In the genomic region with DNA sequence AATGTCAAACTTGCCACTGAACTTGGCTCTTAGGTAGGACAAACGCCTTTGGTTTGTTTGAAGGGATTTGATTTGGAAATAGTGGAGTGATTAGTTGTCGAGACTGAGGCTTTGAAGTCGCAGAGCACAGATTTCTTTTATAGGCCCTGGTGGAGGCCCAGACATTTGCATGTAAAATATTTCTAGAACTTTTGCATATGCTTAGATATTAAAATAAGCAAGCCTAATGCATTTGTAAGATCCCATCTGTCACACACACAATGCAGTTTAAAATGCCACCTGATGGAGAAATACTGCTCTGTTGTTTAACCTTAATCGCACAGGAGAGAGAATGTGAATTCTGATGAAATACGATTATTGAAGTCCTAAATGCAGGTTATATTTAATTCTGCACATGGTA, we compare ENCODE assay signal across 27 mouse cellular contexts.
DNase-seq lines count a peak whose midpoint lies in the region; ATAC-seq and TF ChIP-seq lines count a peak whose summit lies in the region.
"Had no signal": no experiment of that assay in that cellular context is flagged by ENCODE, and none has a peak within 500 bp of the region (broad histone marks: within the 10 kb centered on the region; RNA-seq: fewer than 3 reads in every experiment).

No protein-coding gene starts in this region.

- no peak for TF ChIP-seq CTCF in intestine, postnatal 0 days (IDR thresholded peaks at IDR 0.05; ENCODE audit: low read depth)

- peaks cover 11% of the 10 kb centered on the region for H3K4me1 ChIP-seq in forebrain, embryonic 15.5 days
- H3K4me1 ChIP-seq in forebrain, embryonic 12.5 days: peaks cover 4% of the 10 kb centered on the region
- peaks cover 5% of the 10 kb centered on the region for H3K4me1 ChIP-seq in midbrain, embryonic 14.5 days (ENCODE audit: control insufficient read depth, insufficient read depth, low read length)
- H3K4me1 ChIP-seq in midbrain, embryonic 10.5 days: peaks cover 10% of the 10 kb centered on the region
- H3K4me1 ChIP-seq in forebrain, embryonic 16.5 days (replicated peaks; ENCODE audit: control insufficient read depth, insufficient read depth, low read length): peaks cover 8% of the 10 kb centered on the region; the same call in 1 of the 2 replicates
- no peaks in the 10 kb centered on the region for H3K4me1 ChIP-seq in intestine, postnatal 0 days (replicated peaks; ENCODE audit: control insufficient read depth, insufficient read depth, low read length)
- H3K4me1 ChIP-seq: embryonic facial prominence, embryonic 13.5 days; heart, embryonic 15.5 days had no signal

- peak; percentile 30 for DNase-seq in midbrain, embryonic 14.5 days
- DNase-seq in midbrain, embryonic 10.5 days (ENCODE audit: low spot score): no peak
- DNase-seq: adrenal gland, adult 2 months; adrenal gland, postnatal 14 days; cerebellum, adult 11-12 months; cerebellum, adult 8-10 months; cerebellum, postnatal 10 days; cerebellum, postnatal 36 days; embryo, embryonic 11 days; gastrocnemius, adult 2 months; gastrocnemius, postnatal 14 days; heart, adult 18-20 months; heart, postnatal 10 days; heart, postnatal 4 days; kidney, adult 11 months had no signal

- no peaks in the 10 kb centered on the region for H3K9me3 ChIP-seq in forebrain, embryonic 15.5 days
- H3K9me3 ChIP-seq in forebrain, embryonic 12.5 days: no peaks in the 10 kb centered on the region
- no peaks in the 10 kb centered on the region for H3K9me3 ChIP-seq in midbrain, embryonic 14.5 days (ENCODE audit: control insufficient read depth, low read length)
- H3K9me3 ChIP-seq in midbrain, embryonic 10.5 days (replicated peaks): no peaks in the 10 kb centered on the region
- no peaks in the 10 kb centered on the region for H3K9me3 ChIP-seq in forebrain, embryonic 16.5 days (ENCODE audit: control insufficient read depth, low read length)
- H3K9me3 ChIP-seq in intestine, postnatal 0 days (ENCODE audit: control insufficient read depth): no peaks in the 10 kb centered on the region
- H3K9me3 ChIP-seq: embryonic facial prominence, embryonic 10.5 days; embryonic facial prominence, embryonic 13.5 days; heart, embryonic 12.5 days; heart, embryonic 15.5 days; hindbrain, embryonic 12.5 days; hindbrain, embryonic 15.5 days had no signal

- no peaks in the 10 kb centered on the region for H3K27me3 ChIP-seq in forebrain, embryonic 15.5 days
- H3K27me3 ChIP-seq in forebrain, embryonic 12.5 days: no peaks in the 10 kb centered on the region
- H3K27me3 ChIP-seq in midbrain, embryonic 14.5 days (ENCODE audit: control insufficient read depth, insufficient read depth, low read length): no peaks in the 10 kb centered on the region
- H3K27me3 ChIP-seq in midbrain, embryonic 10.5 days (ENCODE audit: low read depth, poor library complexity, severe bottlenecking): no peaks in the 10 kb centered on the region
- H3K27me3 ChIP-seq in forebrain, embryonic 16.5 days (replicated peaks; ENCODE audit: control insufficient read depth, insufficient read depth, low read length): no peaks in the 10 kb centered on the region
- H3K27me3 ChIP-seq in intestine, postnatal 0 days (replicated peaks; ENCODE audit: control insufficient read depth, insufficient read depth, low read length): no peaks in the 10 kb centered on the region
- H3K27me3 ChIP-seq: embryonic facial prominence, embryonic 13.5 days; heart, embryonic 12.5 days; heart, embryonic 15.5 days; hindbrain, embryonic 12.5 days; hindbrain, embryonic 15.5 days had no signal

- 0 out of 2 replicates have a peak overlapping the region, but pooled peaks have one; percentile 49 for H3K27ac ChIP-seq in forebrain, embryonic 15.5 days (replicated peaks)
- H3K27ac ChIP-seq in forebrain, embryonic 12.5 days: no peak overlapping the region
- H3K27ac ChIP-seq in midbrain, embryonic 14.5 days (replicated peaks; ENCODE audit: low read depth, low read length): no peak overlapping the region
- no peak overlapping the region for H3K27ac ChIP-seq in midbrain, embryonic 10.5 days (replicated peaks)
- no peak overlapping the region for H3K27ac ChIP-seq in forebrain, embryonic 16.5 days (ENCODE audit: low read length)
- no peak overlapping the region for H3K27ac ChIP-seq in intestine, postnatal 0 days (ENCODE audit: low read depth, low read length)
- H3K27ac ChIP-seq: embryonic facial prominence, embryonic 10.5 days; embryonic facial prominence, embryonic 13.5 days; gastrocnemius, adult 2 months; heart, embryonic 15.5 days; hindbrain, embryonic 12.5 days; hindbrain, embryonic 15.5 days had no signal

- no peak overlapping the region for H3K4me2 ChIP-seq in forebrain, embryonic 15.5 days (replicated peaks)
- no peak overlapping the region for H3K4me2 ChIP-seq in forebrain, embryonic 12.5 days
- H3K4me2 ChIP-seq in midbrain, embryonic 14.5 days (ENCODE audit: low read length): no peak overlapping the region
- no peak overlapping the region for H3K4me2 ChIP-seq in forebrain, embryonic 16.5 days (ENCODE audit: low read length)
- no peak overlapping the region for H3K4me2 ChIP-seq in intestine, postnatal 0 days (replicated peaks; ENCODE audit: low read depth)
- H3K4me2 ChIP-seq: embryonic facial prominence, embryonic 13.5 days; heart, embryonic 12.5 days; heart, embryonic 15.5 days; hindbrain, embryonic 12.5 days; hindbrain, embryonic 15.5 days had no signal

- peak; percentile 48 for ATAC-seq in forebrain, embryonic 15.5 days (replicated peaks)
- no peak for ATAC-seq in forebrain, embryonic 12.5 days (ENCODE audit: low FRiP score)
- no peak; the same call in 1 of the 2 replicates for ATAC-seq in midbrain, embryonic 14.5 days (ENCODE audit: low FRiP score, low TSS enrichment)
- ATAC-seq in forebrain, embryonic 16.5 days: peak; percentile 70
- ATAC-seq in intestine, postnatal 0 days: no peak
- ATAC-seq: CD4-positive, CD25-positive, alpha-beta regulatory T cell, adult 4 months had no signal

- WGBS in forebrain, embryonic 15.5 days: 42% methylated on average over 5 of the region's 5 CpGs
- WGBS in forebrain, embryonic 12.5 days: 71% methylated on average over 5 of the region's 5 CpGs
- WGBS in midbrain, embryonic 14.5 days: 43% methylated on average over 5 of the region's 5 CpGs
- WGBS in midbrain, embryonic 10.5 days: 84% methylated on average over 5 of the region's 5 CpGs
- 35% methylated on average over 5 of the region's 5 CpGs for WGBS in forebrain, embryonic 16.5 days
- WGBS in intestine, postnatal 0 days: 80% methylated on average over 5 of the region's 5 CpGs

- no peaks in the 10 kb centered on the region for H3K36me3 ChIP-seq in forebrain, embryonic 15.5 days
- H3K36me3 ChIP-seq in forebrain, embryonic 12.5 days (replicated peaks): no peaks in the 10 kb centered on the region
- no peaks in the 10 kb centered on the region for H3K36me3 ChIP-seq in midbrain, embryonic 14.5 days (ENCODE audit: control insufficient read depth, insufficient read depth, low read length)
- H3K36me3 ChIP-seq in midbrain, embryonic 10.5 days: no peaks in the 10 kb centered on the region
- H3K36me3 ChIP-seq in forebrain, embryonic 16.5 days (ENCODE audit: control insufficient read depth, insufficient read depth): no peaks in the 10 kb centered on the region
- H3K36me3 ChIP-seq in intestine, postnatal 0 days (ENCODE audit: control insufficient read depth, insufficient read depth): no peaks in the 10 kb centered on the region
- H3K36me3 ChIP-seq: embryonic facial prominence, embryonic 10.5 days; embryonic facial prominence, embryonic 13.5 days; heart, embryonic 12.5 days; heart, embryonic 15.5 days; hindbrain, embryonic 12.5 days; hindbrain, embryonic 15.5 days had no signal

- H3K9ac ChIP-seq in forebrain, embryonic 15.5 days (replicated peaks): no peak overlapping the region
- no peak overlapping the region for H3K9ac ChIP-seq in forebrain, embryonic 12.5 days
- H3K9ac ChIP-seq in midbrain, embryonic 14.5 days (replicated peaks; ENCODE audit: low read length): no peak overlapping the region
- H3K9ac ChIP-seq in forebrain, embryonic 16.5 days (replicated peaks; ENCODE audit: low read depth, low read length): no peak overlapping the region
- H3K9ac ChIP-seq in intestine, postnatal 0 days (ENCODE audit: low read depth, low read length): no peak overlapping the region
- H3K9ac ChIP-seq: embryonic facial prominence, embryonic 13.5 days; heart, embryonic 12.5 days; heart, embryonic 15.5 days; hindbrain, embryonic 12.5 days; hindbrain, embryonic 15.5 days had no signal

- H3K4me3 ChIP-seq in forebrain, embryonic 15.5 days: no peak overlapping the region
- no peak overlapping the region for H3K4me3 ChIP-seq in forebrain, embryonic 12.5 days (replicated peaks)
- no peak overlapping the region for H3K4me3 ChIP-seq in midbrain, embryonic 14.5 days (replicated peaks; ENCODE audit: low read depth, low read length)
- H3K4me3 ChIP-seq in midbrain, embryonic 10.5 days: no peak overlapping the region
- H3K4me3 ChIP-seq in forebrain, embryonic 16.5 days (replicated peaks; ENCODE audit: low read length): no peak overlapping the region
- H3K4me3 ChIP-seq in intestine, postnatal 0 days (ENCODE audit: low read depth, low read length): no peak overlapping the region
- H3K4me3 ChIP-seq: embryonic facial prominence, embryonic 10.5 days; embryonic facial prominence, embryonic 13.5 days; erythroblast, embryonic 14.5 days; gastrocnemius, adult 2 months; heart, embryonic 12.5 days; heart, embryonic 15.5 days; hindbrain, embryonic 12.5 days; hindbrain, embryonic 15.5 days had no signal

Comparison
In these comparisons a context has a peak if more than half of its experiments do, and no peak if none do; other contexts are left out.
1. ATAC-seq: peak in forebrain, embryonic 15.5 days (single experiment) and forebrain, embryonic 16.5 days (single experiment); none in forebrain, embryonic 12.5 days (single experiment), midbrain, embryonic 14.5 days (single experiment) and intestine, postnatal 0 days (single experiment).